Mouse (Mus musculus): ENCODE results near the gene Nt5dc3. TPM values are rescaled to one million over a fixed set of nuclear protein-coding genes. Genes with fewer than 3 reads are reported as not detected.
A peak's percentile ranks its signal among the peaks of the same experiment; 100 is the strongest.

Nt5dc3 gene
- polyA plus RNA-seq (2015; fragmentation: Nextera tagmentation; extraction: Ambion mirVana): 1.5 and 1.8 TPM in 2 replicates

DNA sequence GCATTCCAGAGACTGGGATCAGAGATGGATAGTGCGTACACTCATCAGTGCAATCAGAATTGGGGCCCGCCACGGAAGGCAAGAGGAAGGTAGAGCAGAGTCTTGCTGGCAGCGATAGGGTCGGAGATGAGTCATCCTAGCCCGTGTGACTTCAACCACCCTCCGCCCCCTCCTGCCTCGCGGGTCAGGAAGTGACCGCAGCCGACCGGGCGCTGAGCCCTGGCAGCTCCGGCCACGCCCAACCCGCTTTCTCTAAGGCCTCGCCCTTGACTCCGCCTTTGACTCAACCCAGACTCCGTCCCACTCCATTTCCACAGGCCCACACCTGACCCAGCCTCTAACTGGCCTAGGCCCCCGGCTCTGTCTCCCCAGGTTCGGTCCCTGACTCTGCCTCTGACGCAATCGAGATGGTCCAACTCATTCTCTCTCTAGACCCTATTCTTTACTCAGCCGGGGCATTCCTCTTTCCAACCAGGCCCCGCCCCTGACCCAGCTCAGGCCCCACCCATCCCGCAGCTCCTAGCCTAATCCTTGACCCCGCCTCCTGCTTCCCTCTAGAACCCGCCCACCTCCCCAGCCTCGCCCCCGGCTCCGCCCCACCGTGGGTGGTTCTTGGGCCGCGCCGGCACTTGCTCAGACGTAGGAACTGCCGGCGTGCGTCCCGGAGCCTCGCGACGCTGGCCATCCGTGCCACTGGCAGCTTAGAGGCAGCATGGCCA lies at the start of gene Nt5dc3:
Gene Nt5dc3, plus strand, starts transcription at position 608 of the 719 bp plus-strand sequence.
- ATAC-seq (ENCODE audit: insufficient read depth, low FRiP score): peak; percentile 96
- no peaks in the 10 kb centered on the region for H3K9me3 ChIP-seq (replicated peaks; ENCODE audit: control insufficient read depth, low read length)
- peak within 1 kb of the TSS; percentile 83 for H3K9ac ChIP-seq (ENCODE audit: low read length)
- peak within 1 kb of the TSS; percentile 78 for H3K27ac ChIP-seq (ENCODE audit: low read length)
- no peaks in the 10 kb centered on the region for H3K27me3 ChIP-seq (ENCODE audit: control insufficient read depth, insufficient read depth, low read length)
- peak within 1 kb of the TSS; percentile 74 for H3K4me2 ChIP-seq (ENCODE audit: low read depth, low read length)
- peak within 1 kb of the TSS; percentile 69 for H3K4me3 ChIP-seq (replicated peaks; ENCODE audit: low read length)
- WGBS: under 1% methylated on average over 44 of the region's 44 CpGs
- H3K36me3 ChIP-seq (ENCODE audit: control insufficient read depth, insufficient read depth, low read length): no peaks in the 10 kb centered on the region
- H3K4me1 ChIP-seq (ENCODE audit: control insufficient read depth, insufficient read depth, low read length): peaks cover 13% of the 10 kb centered on the region; the same call in 1 of the 2 replicates

DNA sequence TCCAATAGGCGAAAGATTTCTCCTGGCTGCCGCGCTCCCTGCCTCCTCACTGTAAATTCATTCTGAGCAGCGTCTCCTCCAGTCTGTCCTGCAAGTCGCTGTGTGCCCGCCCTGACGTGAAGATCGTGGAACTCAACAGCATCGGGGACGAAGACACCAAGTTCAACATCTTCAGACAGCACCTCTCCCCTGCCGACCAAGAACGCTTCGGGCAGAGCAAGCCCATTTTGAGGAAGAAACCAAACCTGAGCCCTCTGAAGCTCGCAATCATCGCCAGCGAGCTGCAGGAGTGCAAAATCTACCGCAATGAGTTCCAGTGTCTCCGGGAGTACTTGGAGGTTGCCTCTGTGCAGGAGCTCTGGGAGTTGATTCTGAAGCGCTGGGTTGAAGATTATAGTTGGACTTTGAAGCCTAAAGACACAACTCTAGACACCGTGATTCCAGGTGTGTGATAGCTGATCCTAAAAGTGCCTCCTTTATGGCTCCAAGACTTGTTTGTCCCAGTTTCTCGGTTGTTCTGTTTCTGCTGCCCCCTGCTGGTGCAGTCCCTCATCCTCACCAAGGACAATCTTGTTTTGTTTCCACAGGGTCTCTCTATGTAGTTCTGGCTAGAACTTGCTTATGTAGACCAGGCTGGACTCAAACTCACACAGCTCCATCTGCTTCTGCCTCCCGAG lies 47.8 kb upstream of the Nt5dc3 start:
- Histone ChIP-seq H3K4me1 (ENCODE audit: control insufficient read depth, insufficient read depth, low read length) (peaks cover 8% of the 10 kb centered on the region), H3K9ac (ENCODE audit: low read length) (peak overlapping the region; percentile 78), H3K27me3 (ENCODE audit: control insufficient read depth, insufficient read depth, low read length) (no peaks in the 10 kb centered on the region), H3K9me3 (replicated peaks; ENCODE audit: control insufficient read depth, low read length) (no peaks in the 10 kb centered on the region), H3K4me3 (replicated peaks; ENCODE audit: low read length) (peak overlapping the region; percentile 57), H3K36me3 (ENCODE audit: control insufficient read depth, insufficient read depth, low read length) (no peaks in the 10 kb centered on the region), H3K27ac (ENCODE audit: low read length) (peak overlapping the region; percentile 66; the same call in 1 of the 2 replicates), H3K4me2 (ENCODE audit: low read depth, low read length) (peak overlapping the region; percentile 79)
- WGBS: 8% methylated on average over 22 of the region's 22 CpGs
- peak; percentile 41; the same call in 1 of the 2 replicates for ATAC-seq (ENCODE audit: insufficient read depth, low FRiP score)

DNA sequence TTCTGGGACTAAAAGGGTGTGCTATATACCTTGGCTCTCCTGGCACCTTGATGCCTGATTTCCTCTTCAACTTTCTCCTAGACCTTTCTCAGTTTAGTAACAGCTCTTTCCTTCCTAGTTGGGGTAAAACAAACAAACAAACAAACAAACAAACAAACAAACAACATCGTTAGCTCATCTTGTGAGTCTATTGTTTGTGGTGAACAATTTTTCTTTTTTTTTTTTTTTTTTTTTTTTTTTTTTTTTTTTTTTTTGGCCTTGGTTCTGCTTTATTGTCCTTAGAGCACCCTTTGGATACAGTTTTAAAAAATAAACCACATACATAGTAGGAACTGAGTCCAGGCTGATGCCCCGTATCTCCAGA lies 47.3 kb upstream of the Nt5dc3 start:
- H3K4me2 ChIP-seq (ENCODE audit: low read depth, low read length): no peak overlapping the region
- H3K4me3 ChIP-seq (replicated peaks; ENCODE audit: low read length): no peak overlapping the region
- H3K27me3 ChIP-seq (ENCODE audit: control insufficient read depth, insufficient read depth, low read length): no peaks in the 10 kb centered on the region
- H3K36me3 ChIP-seq (ENCODE audit: control insufficient read depth, insufficient read depth, low read length): no peaks in the 10 kb centered on the region
- H3K9ac ChIP-seq (ENCODE audit: low read length): no peak overlapping the region
- ATAC-seq (ENCODE audit: insufficient read depth, low FRiP score): no peak
- H3K27ac ChIP-seq (ENCODE audit: low read length): no peak overlapping the region
- no peaks in the 10 kb centered on the region for H3K9me3 ChIP-seq (replicated peaks; ENCODE audit: control insufficient read depth, low read length)
- peaks cover 8% of the 10 kb centered on the region for H3K4me1 ChIP-seq (ENCODE audit: control insufficient read depth, insufficient read depth, low read length)
- 39% methylated on average over 2 of the region's 2 CpGs for WGBS

DNA sequence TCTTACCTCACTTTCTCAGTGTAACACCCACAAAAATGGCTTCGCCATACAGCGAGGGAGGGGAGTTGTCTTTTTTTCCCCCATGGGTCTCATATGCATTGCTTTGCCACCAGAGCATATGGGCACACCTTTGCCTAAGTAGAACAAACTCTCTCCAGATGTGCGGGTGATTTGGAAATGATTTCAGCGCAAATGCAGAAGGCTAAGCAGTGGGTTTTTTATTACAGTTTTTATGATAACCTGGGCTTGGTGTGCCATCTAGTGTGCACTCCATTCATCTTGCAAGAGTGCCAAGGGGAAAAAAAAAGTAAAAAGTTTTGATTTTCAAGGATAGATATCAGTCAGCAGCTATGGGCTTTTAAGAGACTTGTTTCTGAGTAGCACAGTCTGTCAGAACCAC lies 43.8 kb upstream of the Nt5dc3 start:
- Histone ChIP-seq H3K4me2 (ENCODE audit: low read depth, low read length) (no peak overlapping the region), H3K4me1 (ENCODE audit: control insufficient read depth, insufficient read depth, low read length) (no peaks in the 10 kb centered on the region), H3K27me3 (ENCODE audit: control insufficient read depth, insufficient read depth, low read length) (no peaks in the 10 kb centered on the region), H3K27ac (ENCODE audit: low read length) (no peak overlapping the region), H3K9me3 (replicated peaks; ENCODE audit: control insufficient read depth, low read length) (no peaks in the 10 kb centered on the region), H3K9ac (ENCODE audit: low read length) (no peak overlapping the region), H3K4me3 (replicated peaks; ENCODE audit: low read length) (no peak overlapping the region), H3K36me3 (ENCODE audit: control insufficient read depth, insufficient read depth, low read length) (no peaks in the 10 kb centered on the region)
- no peak for ATAC-seq (ENCODE audit: insufficient read depth, low FRiP score)
- WGBS: 81% methylated on average over 4 of the region's 4 CpGs

DNA sequence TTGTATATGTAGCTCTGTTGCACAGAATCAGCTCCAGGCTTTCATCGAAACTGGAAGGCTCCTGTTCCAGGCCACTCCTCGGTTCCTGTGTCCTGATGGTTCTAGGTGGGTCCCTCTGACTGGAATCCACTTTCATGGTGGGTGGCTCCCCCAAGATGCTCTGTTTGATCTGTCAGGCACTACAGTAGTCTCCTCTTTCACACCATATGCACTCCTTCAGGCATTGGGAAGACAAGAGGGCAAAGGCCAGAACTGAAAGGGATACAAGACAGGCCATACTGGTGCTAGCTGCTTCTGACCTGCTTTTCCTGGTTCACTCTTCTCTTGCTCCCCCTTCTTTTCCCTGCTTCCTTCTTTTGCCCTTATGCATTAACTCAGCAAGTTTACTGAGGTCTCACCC lies 35.9 kb upstream of the Nt5dc3 start:
- Histone ChIP-seq H3K27me3 (ENCODE audit: control insufficient read depth, insufficient read depth, low read length) (no peaks in the 10 kb centered on the region), H3K4me3 (replicated peaks; ENCODE audit: low read length) (no peak overlapping the region), H3K4me1 (ENCODE audit: control insufficient read depth, insufficient read depth, low read length) (no peaks in the 10 kb centered on the region), H3K9me3 (replicated peaks; ENCODE audit: control insufficient read depth, low read length) (no peaks in the 10 kb centered on the region), H3K4me2 (ENCODE audit: low read depth, low read length) (no peak overlapping the region), H3K9ac (ENCODE audit: low read length) (no peak overlapping the region), H3K36me3 (ENCODE audit: control insufficient read depth, insufficient read depth, low read length) (no peaks in the 10 kb centered on the region), H3K27ac (ENCODE audit: low read length) (no peak overlapping the region)
- ATAC-seq (ENCODE audit: insufficient read depth, low FRiP score): no peak
- WGBS: 85% methylated on average over 2 of the region's 2 CpGs

DNA sequence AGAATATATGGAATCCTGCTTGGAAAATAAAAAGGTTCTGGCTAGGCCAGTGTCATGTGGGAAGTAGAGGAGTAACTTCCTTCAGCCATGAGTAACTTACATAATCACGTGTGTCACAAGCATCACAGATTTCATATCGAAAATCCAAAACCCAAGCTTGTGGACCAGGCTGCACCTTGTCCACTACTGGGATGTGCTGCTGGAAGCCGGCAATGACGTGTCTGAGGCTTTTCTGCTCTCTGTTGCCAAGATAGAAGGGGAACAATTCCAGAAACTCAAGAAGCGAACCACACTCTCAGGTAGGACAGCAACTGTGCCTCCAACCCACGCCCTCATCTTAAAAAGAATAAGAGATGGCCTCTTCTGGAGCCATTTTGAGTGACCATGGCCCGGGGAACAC lies 34.5 kb upstream of the Nt5dc3 start:
- Histone ChIP-seq H3K27ac (ENCODE audit: low read length) (no peak overlapping the region), H3K27me3 (ENCODE audit: control insufficient read depth, insufficient read depth, low read length) (no peaks in the 10 kb centered on the region), H3K9me3 (replicated peaks; ENCODE audit: control insufficient read depth, low read length) (no peaks in the 10 kb centered on the region), H3K36me3 (ENCODE audit: control insufficient read depth, insufficient read depth, low read length) (no peaks in the 10 kb centered on the region), H3K9ac (ENCODE audit: low read length) (no peak overlapping the region), H3K4me1 (ENCODE audit: control insufficient read depth, insufficient read depth, low read length) (no peaks in the 10 kb centered on the region), H3K4me2 (ENCODE audit: low read depth, low read length) (no peak overlapping the region), H3K4me3 (replicated peaks; ENCODE audit: low read length) (no peak overlapping the region)
- WGBS: 85% methylated on average over 7 of the region's 7 CpGs
- ATAC-seq (ENCODE audit: insufficient read depth, low FRiP score): no peak

DNA sequence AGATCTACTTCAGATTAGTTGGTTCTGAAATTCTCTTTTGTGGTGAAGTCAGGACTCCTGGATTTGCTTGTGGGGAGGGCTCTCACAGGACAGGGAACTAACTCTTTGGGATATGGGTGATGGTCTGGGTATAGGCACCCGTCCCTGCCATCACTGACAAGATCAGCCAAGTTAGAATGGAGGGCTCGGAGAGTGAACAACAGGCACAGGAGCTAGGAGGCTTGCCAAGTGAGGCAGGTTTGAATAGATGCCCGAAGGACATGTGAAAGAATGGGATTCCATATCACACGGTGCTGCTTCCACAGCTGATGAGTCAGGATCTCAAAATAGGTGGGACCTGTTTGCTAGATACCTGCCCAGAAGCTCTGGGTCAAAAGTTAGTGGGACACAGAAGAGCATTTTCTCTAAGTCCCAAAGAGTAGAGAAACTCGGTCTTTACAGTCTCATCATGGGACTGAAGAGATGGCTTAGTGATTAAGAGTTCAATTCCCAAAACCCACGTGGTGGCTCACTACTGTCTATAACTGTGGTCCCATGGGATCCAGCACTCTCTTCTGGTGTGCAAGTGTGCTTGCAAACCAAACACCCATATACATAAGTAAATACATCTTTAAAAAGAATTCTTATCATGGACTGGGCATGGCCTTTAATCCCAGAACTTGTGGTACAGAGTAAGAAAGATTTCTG lies 22.8 kb upstream of the Nt5dc3 start:
- whole genome bisulfite sequencing: 81% methylated on average over 6 of the region's 6 CpGs
- H3K9me3 ChIP-seq (replicated peaks; ENCODE audit: control insufficient read depth, low read length): no peaks in the 10 kb centered on the region
- no peak overlapping the region for H3K9ac ChIP-seq (ENCODE audit: low read length)
- H3K36me3 ChIP-seq (ENCODE audit: control insufficient read depth, insufficient read depth, low read length): no peaks in the 10 kb centered on the region
- no peaks in the 10 kb centered on the region for H3K27me3 ChIP-seq (ENCODE audit: control insufficient read depth, insufficient read depth, low read length)
- no peak overlapping the region for H3K4me2 ChIP-seq (ENCODE audit: low read depth, low read length)
- no peak overlapping the region for H3K4me3 ChIP-seq (replicated peaks; ENCODE audit: low read length)
- H3K27ac ChIP-seq (ENCODE audit: low read length): no peak overlapping the region
- ATAC-seq (ENCODE audit: insufficient read depth, low FRiP score): no peak
- H3K4me1 ChIP-seq (ENCODE audit: control insufficient read depth, insufficient read depth, low read length): no peaks in the 10 kb centered on the region

DNA sequence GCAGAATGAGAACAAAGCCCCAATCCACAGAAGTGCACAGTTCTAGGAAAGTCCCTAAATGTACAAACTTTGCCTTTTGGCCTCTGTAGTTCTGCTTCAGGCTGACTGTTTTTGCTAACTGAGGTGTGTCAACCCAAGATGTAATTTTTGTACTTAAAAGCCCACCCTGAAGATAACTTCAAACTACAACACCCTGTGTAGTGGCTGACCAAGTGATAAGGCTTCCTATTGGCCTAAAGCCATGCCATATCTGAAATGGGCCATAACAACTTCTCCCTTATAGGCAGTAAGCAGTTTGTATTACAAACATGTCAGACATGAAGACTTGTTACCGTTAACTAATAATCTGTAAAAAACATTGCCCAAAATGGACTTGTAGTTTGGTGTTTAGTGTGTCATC lies 21.1 kb upstream of the Nt5dc3 start:
- no peaks in the 10 kb centered on the region for H3K36me3 ChIP-seq (ENCODE audit: control insufficient read depth, insufficient read depth, low read length)
- H3K4me2 ChIP-seq (ENCODE audit: low read depth, low read length): no peak overlapping the region
- no peaks in the 10 kb centered on the region for H3K27me3 ChIP-seq (ENCODE audit: control insufficient read depth, insufficient read depth, low read length)
- no peak overlapping the region for H3K4me3 ChIP-seq (replicated peaks; ENCODE audit: low read length)
- H3K4me1 ChIP-seq (ENCODE audit: control insufficient read depth, insufficient read depth, low read length): no peaks in the 10 kb centered on the region
- no peak overlapping the region for H3K9ac ChIP-seq (ENCODE audit: low read length)
- WGBS: 77% methylated on average over 1 of the region's 1 CpGs
- no peaks in the 10 kb centered on the region for H3K9me3 ChIP-seq (replicated peaks; ENCODE audit: control insufficient read depth, low read length)
- ATAC-seq (ENCODE audit: insufficient read depth, low FRiP score): no peak
- H3K27ac ChIP-seq (ENCODE audit: low read length): no peak overlapping the region

DNA sequence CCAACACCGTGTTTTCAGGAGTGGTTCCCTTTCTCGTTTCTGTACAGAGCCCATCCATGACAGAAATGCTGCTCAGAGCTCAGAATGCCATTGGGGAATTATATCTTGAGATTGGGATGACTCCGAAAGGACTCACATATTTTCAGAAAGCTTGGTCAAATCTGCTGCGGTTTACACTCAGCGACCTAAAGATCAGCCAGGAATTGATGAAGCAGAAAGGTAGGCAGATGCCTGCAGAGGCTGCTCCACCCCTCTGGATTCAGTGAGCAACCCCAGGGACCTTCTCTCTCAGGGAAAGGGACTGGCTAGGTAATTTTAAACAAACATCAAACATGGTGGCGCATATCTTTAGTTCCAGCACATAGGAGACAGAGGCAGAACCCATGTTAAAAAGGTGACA lies 20.6 kb upstream of the Nt5dc3 start:
- no peak overlapping the region for H3K4me2 ChIP-seq (ENCODE audit: low read depth, low read length)
- ATAC-seq (ENCODE audit: insufficient read depth, low FRiP score): no peak
- H3K4me1 ChIP-seq (ENCODE audit: control insufficient read depth, insufficient read depth, low read length): no peaks in the 10 kb centered on the region
- H3K9ac ChIP-seq (ENCODE audit: low read length): no peak overlapping the region
- no peak overlapping the region for H3K4me3 ChIP-seq (replicated peaks; ENCODE audit: low read length)
- no peaks in the 10 kb centered on the region for H3K27me3 ChIP-seq (ENCODE audit: control insufficient read depth, insufficient read depth, low read length)
- no peak overlapping the region for H3K27ac ChIP-seq (ENCODE audit: low read length)
- H3K9me3 ChIP-seq (replicated peaks; ENCODE audit: control insufficient read depth, low read length): no peaks in the 10 kb centered on the region
- H3K36me3 ChIP-seq (ENCODE audit: control insufficient read depth, insufficient read depth, low read length): no peaks in the 10 kb centered on the region
- WGBS: 84% methylated on average over 6 of the region's 6 CpGs
